Mouse (Mus musculus) B cell, adult 2 months (primary cell): ENCODE data around the gene Zfp442.
"Not testable (repeated sequence)": the region's sequence is repeated elsewhere in the genome, so short reads cannot be mapped to it uniquely, and the experiment has no call there.

Experiments
- DNase-seq, 2 experiments: peaks; one replicate each; pipeline ENCODE4 v3.0.0; 2022

The Zfp442 gene

DNA sequence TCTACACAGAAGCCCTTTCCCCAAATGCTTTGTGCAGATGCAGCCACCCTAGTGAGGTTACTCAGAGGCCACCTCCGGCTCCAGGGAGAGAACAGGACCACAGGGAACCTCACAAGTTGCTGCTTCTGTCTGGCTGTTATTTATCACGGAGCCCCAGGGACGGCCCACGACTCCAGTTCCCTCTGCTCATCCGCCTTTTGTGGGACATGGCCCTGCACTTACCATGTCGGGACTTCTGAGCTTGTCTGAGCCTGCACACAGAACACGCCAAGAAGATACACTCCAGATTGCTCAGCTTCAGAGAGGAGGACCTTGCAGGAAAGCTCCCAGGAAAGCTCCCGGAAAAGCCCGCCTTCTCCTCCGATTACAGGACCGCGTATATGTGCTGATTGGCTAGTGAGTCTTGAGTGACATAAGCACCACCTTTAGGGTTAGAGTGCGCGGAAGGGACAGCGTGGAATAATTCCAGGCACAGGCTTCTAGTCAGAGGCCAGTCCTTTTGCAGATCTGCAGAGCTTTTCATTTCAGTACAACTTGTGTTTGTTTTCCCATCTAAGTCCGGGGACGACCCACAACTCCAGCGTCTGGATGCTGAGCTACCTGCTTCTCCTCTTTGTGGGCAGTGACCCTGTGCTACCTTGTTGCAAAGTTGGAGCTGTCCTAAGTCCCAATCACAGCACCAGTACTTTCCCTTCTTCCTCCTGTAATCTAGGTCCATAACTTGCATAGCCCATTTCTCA, at the start of gene Zfp442:
Gene Zfp442, minus strand, starts transcription at position 307 of the 740 bp plus-strand sequence.
- DNase-seq = peak; percentile 20 to 21

GRCm38 (mm10) chr2:150500124-150500973, 49.1 kb upstream of the Zfp442 start:
- DNase-seq = not testable (repeated sequence)

GRCm38 (mm10) chr2:150493031-150493430, 41.7 kb upstream of the Zfp442 start:
- no peak for DNase-seq

DNA sequence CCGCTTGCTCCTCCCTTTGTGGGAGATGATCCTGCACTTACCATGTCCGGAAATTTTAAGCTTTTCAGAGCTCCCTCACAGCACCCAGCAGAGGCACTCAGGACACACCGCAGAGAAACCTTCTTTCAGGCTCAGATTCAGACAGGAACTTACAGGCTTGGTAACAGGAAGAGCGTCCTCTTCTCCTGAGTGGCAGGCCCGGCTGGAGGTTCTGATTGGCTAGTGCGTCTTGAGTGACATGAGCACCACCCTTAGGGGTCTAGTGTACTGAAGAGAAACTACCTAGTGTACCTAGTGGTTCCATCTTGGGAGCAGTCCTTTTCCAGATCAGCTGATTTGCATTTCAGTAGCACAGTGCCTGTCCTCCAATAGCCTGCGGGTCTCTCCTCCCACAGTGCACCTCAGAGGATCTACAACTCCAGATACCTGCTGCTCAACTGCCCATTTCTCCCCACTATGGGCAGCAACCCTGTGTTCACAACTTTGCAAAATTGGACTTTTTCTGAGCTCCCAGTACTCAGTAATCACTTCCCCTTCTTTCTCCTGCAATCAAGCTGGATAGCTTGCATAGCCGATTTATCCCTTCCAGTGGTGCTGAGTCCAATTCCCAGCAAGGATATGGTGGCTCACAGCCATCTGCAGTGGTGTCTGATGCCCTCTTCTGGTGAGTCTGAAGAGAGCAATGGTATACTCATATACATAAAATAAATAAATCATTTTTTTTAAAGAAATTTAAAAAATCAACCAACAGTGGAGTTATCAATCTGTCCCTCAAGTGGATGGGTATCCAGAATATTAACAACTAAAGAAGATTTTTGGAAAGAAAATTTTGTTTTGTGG, 33.9 kb upstream of the Zfp442 start, which contains the start of gene Zfp345:
Gene Zfp345, minus strand, starts transcription at position 153 of the 840 bp plus-strand sequence.
- peak; percentile 21 to 36 for DNase-seq

GRCm38 (mm10) chr2:150439084-150439483, 12.2 kb downstream of the Zfp442 start:
- not testable (repeated sequence) for DNase-seq

- DNase-seq = not testable (repeated sequence)
These were observed 39.1 kb downstream of the Zfp442 start for GRCm38 (mm10) chr2:150412146-150412545.

DNA sequence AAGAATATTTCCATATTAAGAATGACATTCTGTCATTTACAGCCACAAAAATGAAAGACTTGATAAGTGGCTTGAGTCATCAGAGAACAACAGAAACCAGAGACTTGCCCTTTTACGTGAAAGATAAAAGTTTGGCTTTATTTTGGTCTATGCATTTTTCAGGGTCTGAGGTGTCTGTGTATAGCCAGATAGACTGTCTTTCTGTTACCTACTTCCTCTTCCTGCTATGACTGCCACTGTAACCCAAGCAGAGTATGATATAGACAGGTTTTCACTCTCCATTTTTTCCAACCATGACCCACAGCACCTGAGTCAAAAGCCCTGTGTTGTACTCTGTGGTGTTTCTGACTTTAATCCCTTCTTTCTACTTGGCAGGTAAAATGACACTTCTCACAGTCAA, 61.1 kb downstream of the Zfp442 start:
- DNase-seq = peak in 1 of 2 experiments; percentile 17

- not testable (repeated sequence) for DNase-seq
These were observed 65.7 kb downstream of the Zfp442 start for GRCm38 (mm10) chr2:150385553-150386106.

GRCm38 (mm10) chr2:150362878-150363229, 88.4 kb downstream of the Zfp442 start:
- DNase-seq = no peak

GRCm38 (mm10) chr2:150362113-150362877, 89.0 kb downstream of the Zfp442 start, which contains the start of gene 3300002I08Rik:
Gene 3300002I08Rik (minus strand): TSS chr2:150362765.
- DNase-seq = peak; percentile 62 to 63
